Mouse (Mus musculus) kidney, adult 11 months (tissue): ENCODE results near the gene Sept5.

Experiments used
- DNase-seq: peaks from one replicate; pipeline ENCODE4 v3.0.0; 2022

Gene Sept5

DNA sequence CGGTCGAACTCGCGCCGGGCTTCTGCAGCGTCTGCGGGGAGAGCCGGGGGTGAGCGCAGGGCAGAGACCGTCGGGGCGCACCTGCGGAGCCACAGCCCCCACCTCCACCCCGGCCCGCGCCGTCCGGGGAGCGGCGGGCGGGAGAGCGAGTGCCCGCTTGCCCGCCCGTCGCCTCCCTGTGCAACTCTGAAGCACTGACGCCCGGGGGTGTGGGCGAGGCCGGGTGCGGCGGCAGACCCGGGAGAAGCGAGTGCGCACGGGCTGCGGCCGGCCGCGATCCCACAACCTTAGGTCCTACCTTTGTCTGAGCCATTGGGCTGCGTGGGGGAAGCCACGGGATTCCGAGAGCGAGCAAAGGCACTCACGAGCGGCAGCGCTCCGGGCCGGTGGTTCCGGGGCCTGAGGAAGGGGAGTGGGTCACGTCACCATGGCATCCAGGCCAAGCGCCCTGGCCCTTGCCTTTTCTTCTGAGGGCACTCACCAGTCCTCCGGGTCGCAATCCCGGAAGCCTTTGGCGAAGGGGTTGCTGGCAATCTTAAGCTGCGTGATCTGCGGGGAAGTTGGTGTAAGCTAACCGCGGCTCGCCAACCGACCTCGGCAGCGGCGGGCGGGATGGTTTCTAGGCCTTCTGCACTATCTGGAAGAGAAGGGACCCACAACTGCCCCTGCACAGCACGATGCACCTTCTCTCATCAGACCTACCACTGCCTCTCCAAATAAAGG, 47.2 kb downstream of the Sept5 start:
- no peak for DNase-seq

DNA sequence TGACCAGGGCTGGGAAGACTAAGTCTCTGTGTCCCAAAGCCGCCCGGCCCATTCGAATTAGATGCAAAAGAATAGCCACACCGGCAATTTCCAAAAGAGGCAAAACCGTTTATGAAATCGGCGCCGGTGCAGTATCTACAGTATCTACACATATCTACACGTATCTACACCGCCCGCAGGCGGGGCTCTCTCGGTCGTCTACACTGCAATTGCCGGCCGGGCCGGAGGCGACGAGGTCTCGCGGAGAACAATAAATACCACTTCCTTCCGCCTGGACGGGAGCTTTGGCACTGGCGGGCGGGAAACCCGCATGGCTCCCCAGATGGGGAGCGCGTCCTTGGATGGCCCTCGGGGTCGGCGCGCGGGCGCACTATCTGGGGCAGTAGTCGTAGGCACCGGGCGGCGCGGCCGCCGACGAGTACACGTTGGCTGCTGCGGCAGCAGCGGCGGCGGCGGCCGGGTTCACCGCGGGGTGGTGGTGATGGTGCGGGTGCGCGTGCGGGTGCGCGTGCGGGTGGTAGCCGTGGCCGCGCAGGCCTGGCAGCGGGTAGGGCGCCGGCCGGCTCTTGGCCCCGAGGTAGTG, 48.0 kb downstream of the Sept5 start:
- no peak for DNase-seq

DNA sequence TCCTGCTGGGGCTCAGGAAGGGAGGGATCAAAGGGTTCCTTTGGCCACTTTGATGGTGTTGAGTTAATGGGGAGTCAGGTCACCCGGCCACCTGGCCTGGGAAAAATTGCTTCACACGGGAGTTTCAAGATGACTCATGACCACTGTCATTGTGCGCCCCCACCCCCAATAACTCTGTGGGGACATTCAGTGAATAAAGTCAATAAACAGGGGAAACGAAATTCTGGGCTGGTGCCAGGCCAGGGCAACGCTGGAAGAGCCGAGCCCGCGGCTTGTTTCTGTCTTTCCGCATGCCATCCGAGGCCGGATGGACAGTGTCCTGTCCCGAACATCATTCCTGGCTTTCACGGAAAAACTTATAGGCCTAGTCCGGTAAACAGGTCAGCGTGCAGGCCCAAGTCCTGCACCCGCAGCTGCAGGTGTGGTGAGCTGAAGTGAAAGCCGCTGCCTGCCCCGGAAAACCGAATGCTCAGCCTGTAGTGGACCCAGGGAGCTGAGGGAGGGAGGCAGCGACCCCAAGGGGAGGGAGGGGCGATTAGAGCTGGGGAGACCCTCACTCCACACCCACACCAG, 48.6 kb downstream of the Sept5 start:
- DNase-seq = no peak

DNA sequence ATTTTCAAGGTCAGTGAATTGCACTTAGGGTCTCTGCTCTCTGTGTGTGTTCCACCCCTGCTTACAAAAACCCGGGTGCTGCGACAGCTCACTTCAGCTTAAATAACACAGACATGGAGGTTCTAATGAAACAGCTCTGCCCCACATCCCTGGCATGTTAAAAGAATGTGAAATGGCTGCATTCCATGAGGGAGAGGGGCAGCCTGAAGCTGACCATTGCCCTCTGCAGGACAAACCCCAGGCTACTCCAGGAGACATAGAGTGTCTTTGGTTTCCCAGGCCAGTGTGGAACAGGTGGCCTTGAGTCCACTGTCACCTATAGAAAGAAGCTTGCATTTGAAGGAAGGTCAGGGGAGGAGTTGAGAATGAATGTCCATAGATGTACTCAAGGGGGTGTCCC, 49.4 kb downstream of the Sept5 start:
- no peak for DNase-seq

DNA sequence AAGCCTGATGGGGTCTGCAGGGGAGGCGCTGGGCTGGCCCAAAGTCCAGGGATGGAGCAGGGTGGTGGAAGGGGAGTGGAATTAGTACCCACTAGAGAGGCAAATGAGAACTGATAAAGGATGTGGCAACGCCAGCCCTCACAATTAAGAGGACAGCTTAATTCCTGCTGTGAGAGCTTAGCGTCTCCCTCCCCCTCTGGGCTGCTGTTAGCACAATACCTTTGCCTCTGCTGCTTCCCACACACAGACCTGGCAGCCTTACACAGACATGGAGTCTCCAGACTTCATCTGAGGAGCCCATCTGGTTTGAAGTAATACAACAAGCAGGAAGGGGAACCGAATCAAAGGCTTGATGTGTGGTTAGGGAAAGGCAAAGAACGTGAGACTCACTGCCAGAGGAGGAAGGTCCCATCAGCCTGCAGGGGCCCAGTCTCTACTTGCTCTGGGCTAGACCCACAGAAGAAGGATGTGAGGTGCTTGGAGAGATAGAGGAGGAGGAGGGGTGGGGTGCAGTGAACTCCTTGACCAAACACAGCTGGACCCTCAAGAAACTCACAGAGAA, 52.1 kb downstream of the Sept5 start:
- no peak for DNase-seq

DNA sequence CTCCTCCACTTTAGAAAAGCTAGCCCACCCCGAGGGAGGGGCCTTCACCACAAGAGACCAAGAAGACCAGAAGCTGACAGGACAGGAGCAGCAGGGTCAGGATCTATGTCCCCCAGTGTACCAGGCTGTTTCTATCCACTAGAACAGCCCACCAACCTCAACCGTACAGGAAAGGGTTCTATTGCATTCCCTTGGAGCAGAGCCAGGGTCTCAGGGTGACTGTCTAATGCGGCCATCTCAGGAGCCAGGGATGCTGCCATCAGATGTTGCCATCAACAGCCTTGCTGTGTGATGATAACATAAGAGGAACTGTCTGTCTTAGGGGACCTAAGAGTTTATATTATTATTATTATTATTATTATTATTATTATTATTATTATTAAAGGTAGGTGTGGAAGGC, 52.7 kb downstream of the Sept5 start:
- no peak for DNase-seq

DNA sequence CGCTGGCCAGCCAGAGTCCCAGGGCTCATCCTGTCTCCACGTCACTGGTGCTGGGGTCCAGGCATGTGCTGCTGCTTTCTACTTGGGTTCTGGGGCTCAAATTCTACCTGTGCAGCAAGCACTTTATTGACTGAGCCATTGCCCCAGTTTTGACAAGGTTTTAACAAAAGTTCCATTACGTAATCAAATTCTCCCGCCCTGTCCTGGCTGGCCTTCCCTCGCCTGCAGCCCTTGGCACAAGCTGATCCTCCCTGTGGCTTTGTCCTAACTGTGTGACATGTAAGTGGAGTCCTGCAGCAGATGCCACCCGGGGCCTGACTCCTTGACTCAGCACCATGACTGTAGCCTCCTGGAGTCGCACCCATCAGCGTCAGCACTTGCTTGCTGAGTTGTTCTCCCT, 55.6 kb downstream of the Sept5 start:
- DNase-seq = no peak
